Mouse (Mus musculus): ENCODE measurements around the gene Clec4g. TPM values are rescaled to one million over a fixed set of nuclear protein-coding genes. Genes with fewer than 3 reads are reported as not detected.

The Clec4g gene
- polyA plus RNA-seq, 1 experiment from 2014 or later: 0.88 TPM

DNA sequence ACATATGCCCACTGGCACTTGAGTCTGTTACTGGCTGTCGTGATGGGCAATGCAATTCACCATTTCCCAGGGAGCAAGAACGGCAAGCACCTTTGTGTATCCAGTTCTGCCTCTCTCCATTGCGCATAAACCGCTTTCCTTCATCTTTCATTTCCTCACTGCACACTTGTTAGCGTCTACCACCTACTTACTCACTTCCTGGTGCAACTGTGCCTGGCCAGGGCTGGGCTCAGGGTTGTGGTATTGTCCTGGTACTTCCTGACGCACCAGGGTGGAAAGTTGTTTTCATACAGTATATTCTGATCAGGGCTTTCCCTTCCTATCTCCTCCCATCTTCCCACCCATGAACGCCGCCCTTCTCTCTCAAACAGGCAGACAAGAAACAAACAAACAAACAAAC, 59.6 kb downstream of the Clec4g start:
- Histone ChIP-seq H3K27me3 (replicated peaks; ENCODE audit: insufficient read depth, low read length) (no peaks in the 10 kb centered on the region), H3K9ac (replicated peaks; ENCODE audit: low read depth) (no peak overlapping the region), H3K4me2 (replicated peaks; ENCODE audit: low read depth, low read length) (no peak overlapping the region), H3K9me3 (ENCODE audit: low read length) (no peaks in the 10 kb centered on the region), H3K4me3 (ENCODE audit: low read depth, low read length) (no peak overlapping the region), H3K36me3 (ENCODE audit: insufficient read depth, low read length) (no peaks in the 10 kb centered on the region), H3K4me1 (ENCODE audit: insufficient read depth, low read depth, low read length) (no peaks in the 10 kb centered on the region), H3K27ac (ENCODE audit: low read length) (no peak overlapping the region)
- WGBS: 56% methylated on average over 8 of the region's 8 CpGs
- ATAC-seq (no peak), DNase-seq (ENCODE audit: low spot score) (no peak)
- TF ChIP-seq CTCF (IDR thresholded peaks at IDR 0.05): no peak
- no peak for TF ChIP-seq EP300 (IDR thresholded peaks at IDR 0.05)

Other genes with a start within 250 kb of the Clec4g start
- not detected in 2 replicates for gene Tex45, start 249.8 kb downstream of the Clec4g start, polyA plus RNA-seq (2015; fragmentation: Nextera tagmentation; extraction: Ambion mirVana)
- gene Zfp358, start 227.5 kb downstream of the Clec4g start, polyA plus RNA-seq (2015; fragmentation: Nextera tagmentation; extraction: Ambion mirVana): 29.8 and 31.6 TPM in 2 replicates
- gene Mcoln1, start 220.2 kb downstream of the Clec4g start, polyA plus RNA-seq (2015; fragmentation: Nextera tagmentation; extraction: Ambion mirVana): 38.5 and 40.0 TPM in 2 replicates
- 18.1 and 19.0 TPM in 2 replicates for gene Pnpla6, start 205.3 kb downstream of the Clec4g start, polyA plus RNA-seq (2015; fragmentation: Nextera tagmentation; extraction: Ambion mirVana)
- gene C330021F23Rik, start 152.7 kb downstream of the Clec4g start, polyA plus RNA-seq (2015; fragmentation: Nextera tagmentation; extraction: Ambion mirVana): 0.25 and 0.36 TPM in 2 replicates
- 5.7 and 6.5 TPM in 2 replicates for gene Camsap3, start 133.4 kb downstream of the Clec4g start, polyA plus RNA-seq (2015; fragmentation: Nextera tagmentation; extraction: Ambion mirVana)
- gene Xab2, start 99.3 kb downstream of the Clec4g start, polyA plus RNA-seq (2015; fragmentation: Nextera tagmentation; extraction: Ambion mirVana): 34.2 and 37.3 TPM in 2 replicates
- gene Pet100, start 99.1 kb downstream of the Clec4g start, polyA plus RNA-seq (2015; fragmentation: Nextera tagmentation; extraction: Ambion mirVana): 117 and 119 TPM in 2 replicates
- 0.08 TPM in 1 of 2 replicates, not detected in the other for gene Pcp2, start 95.1 kb downstream of the Clec4g start, polyA plus RNA-seq (2015; fragmentation: Nextera tagmentation; extraction: Ambion mirVana)
- gene Stxbp2, start 89.7 kb downstream of the Clec4g start, polyA plus RNA-seq (2015; fragmentation: Nextera tagmentation; extraction: Ambion mirVana): 87.1 and 94.2 TPM in 2 replicates
- gene Retn, start 64.9 kb downstream of the Clec4g start, polyA plus RNA-seq (2015; fragmentation: Nextera tagmentation; extraction: Ambion mirVana): not detected in 2 replicates
- gene Mcemp1, start 54.9 kb downstream of the Clec4g start, polyA plus RNA-seq (2015; fragmentation: Nextera tagmentation; extraction: Ambion mirVana): 19.3 and 20.2 TPM in 2 replicates
- 6.9 and 9.1 TPM in 2 replicates for gene Fcor, start 48.3 kb downstream of the Clec4g start, polyA plus RNA-seq (2015; fragmentation: Nextera tagmentation; extraction: Ambion mirVana)
- gene Trappc5, start 44.4 kb downstream of the Clec4g start, polyA plus RNA-seq (2015; fragmentation: Nextera tagmentation; extraction: Ambion mirVana): 29.2 and 30.0 TPM in 2 replicates
- gene Fcer2a, start 26.5 kb downstream of the Clec4g start, polyA plus RNA-seq (2015; fragmentation: Nextera tagmentation; extraction: Ambion mirVana): 0.14 and 1.2 TPM in 2 replicates
- 0.64 and 0.72 TPM in 2 replicates for gene Cd209a, start 28.3 kb upstream of the Clec4g start, polyA plus RNA-seq (2015; fragmentation: Nextera tagmentation; extraction: Ambion mirVana)
- not detected in 2 replicates for gene Cd209e, start 133.7 kb upstream of the Clec4g start, polyA plus RNA-seq (2015; fragmentation: Nextera tagmentation; extraction: Ambion mirVana)
- gene Cd209d, start 157.9 kb upstream of the Clec4g start, polyA plus RNA-seq (2015; fragmentation: Nextera tagmentation; extraction: Ambion mirVana): not detected in 2 replicates
- not detected in 2 replicates for gene Cd209b, start 206.2 kb upstream of the Clec4g start, polyA plus RNA-seq (2015; fragmentation: Nextera tagmentation; extraction: Ambion mirVana)
- gene Cd209c, start 234.1 kb upstream of the Clec4g start, polyA plus RNA-seq (2015; fragmentation: Nextera tagmentation; extraction: Ambion mirVana): 0.17 and 0.26 TPM in 2 replicates

Measured in lung, postnatal 0 days (tissue).